Mouse (Mus musculus) heart, postnatal 0 days (tissue): ENCODE results near the gene Rfk.

Experiments
- CTCF ChIP-seq: IDR thresholded peaks from 2 replicates; pipeline ENCODE4 v1.5.1; 2016; ENCODE audit warnings: antibody characterized with exemption, control low read depth, low read depth
- EP300 ChIP-seq: IDR thresholded peaks from 2 replicates; pipeline ENCODE4 v1.6.1; 2016; ENCODE audit warnings: antibody characterized with exemption, low read depth

DNA sequence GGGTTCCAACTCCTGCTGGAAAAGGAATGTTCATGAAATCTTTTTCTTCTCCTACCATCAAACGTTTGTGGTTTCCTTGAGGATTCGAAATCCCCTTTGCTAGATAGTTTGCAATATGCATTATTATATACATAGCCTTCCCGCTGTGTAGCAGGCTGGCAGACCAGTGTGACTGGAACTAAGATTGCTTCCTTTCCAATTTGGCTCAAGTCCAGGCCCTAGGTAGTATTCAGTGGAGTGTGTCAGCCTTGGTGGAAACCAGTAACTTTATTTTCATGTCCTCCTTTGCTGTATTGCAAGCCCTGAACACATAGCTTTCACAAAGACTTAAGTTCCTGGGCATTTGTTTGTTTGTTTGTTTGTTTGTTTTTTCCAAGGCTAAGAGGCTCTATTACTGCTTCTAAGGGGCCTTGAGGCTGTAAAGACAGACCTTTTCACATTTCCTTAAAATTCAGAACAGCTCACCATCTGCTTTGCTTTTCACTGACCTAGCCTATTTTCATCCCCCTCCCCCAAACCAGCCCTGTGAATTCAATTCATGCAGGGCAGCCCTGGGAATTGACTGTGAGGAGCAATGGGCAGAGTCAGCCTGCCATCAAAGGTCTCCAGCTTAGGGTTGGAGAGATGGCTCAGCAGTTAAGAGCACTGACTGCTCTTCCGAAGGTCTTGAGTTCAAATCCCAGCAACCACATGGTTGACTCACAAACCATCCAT, 45.8 kb downstream of the Rfk start:
- no peak for TF ChIP-seq CTCF
- TF ChIP-seq EP300: no peak
